Mouse (Mus musculus): ENCODE data around the gene Tprn. TPM values are rescaled to one million over a fixed set of nuclear protein-coding genes. Genes with fewer than 3 reads are reported as not detected.
A peak's percentile ranks its signal among the peaks of the same experiment; 100 is the strongest.

Gene Tprn
- polyA plus RNA-seq, 1 experiment from 2014 or later, result 5.3 TPM

- no peak for TF ChIP-seq CTCF (IDR thresholded peaks at IDR 0.05; ENCODE audit: low read depth)
- TF ChIP-seq EP300 (IDR thresholded peaks at IDR 0.05; ENCODE audit: low read depth), result no peak
These were observed 22.7 kb upstream of the Tprn start for GRCm38 (mm10) chr2:25239766-25240165.

GRCm38 (mm10) chr2:25240310-25240709, 22.1 kb upstream of the Tprn start:
- Histone ChIP-seq H3K9me3 (ENCODE audit: low read length) (no peaks in the 10 kb centered on the region), H3K36me3 (replicated peaks; ENCODE audit: insufficient read depth, low read length) (no peaks in the 10 kb centered on the region), H3K27me3 (ENCODE audit: insufficient read depth, low read length) (peaks cover 26% of the 10 kb centered on the region), H3K4me3 (ENCODE audit: low read depth, low read length) (peak overlapping the region; percentile 47; the same call in 1 of the 2 replicates), H3K4me1 (ENCODE audit: insufficient read depth) (peaks cover 23% of the 10 kb centered on the region), H3K9ac (replicated peaks) (no peak overlapping the region), H3K4me2 (ENCODE audit: low read depth, low read length) (peak overlapping the region; percentile 78), H3K27ac (ENCODE audit: low read depth) (no peak overlapping the region)
- ATAC-seq (no peak), DNase-seq (no peak)
- 56% methylated on average over 8 of the region's 8 CpGs for WGBS (ENCODE audit: insufficient replicate concordance)
- TF ChIP-seq CTCF (IDR thresholded peaks at IDR 0.05; ENCODE audit: low read depth), result no peak
- no peak for TF ChIP-seq EP300 (IDR thresholded peaks at IDR 0.05; ENCODE audit: low read depth)

More at GRCm38 (mm10) chr2:25239766-25240165, 22.7 kb upstream of the Tprn start:
- 83% methylated on average over 3 of the region's 3 CpGs for WGBS (ENCODE audit: insufficient replicate concordance)
- no peak for ATAC-seq
- peaks cover 23% of the 10 kb centered on the region for H3K4me1 ChIP-seq (ENCODE audit: insufficient read depth)
- no peak overlapping the region for H3K4me2 ChIP-seq (ENCODE audit: low read depth, low read length)
- no peak overlapping the region for H3K9ac ChIP-seq (replicated peaks)
- H3K9me3 ChIP-seq (ENCODE audit: low read length), result no peaks in the 10 kb centered on the region
- H3K36me3 ChIP-seq (replicated peaks; ENCODE audit: insufficient read depth, low read length), result no peaks in the 10 kb centered on the region
- no peak for DNase-seq
- peaks cover 26% of the 10 kb centered on the region for H3K27me3 ChIP-seq (ENCODE audit: insufficient read depth, low read length)
- no peak overlapping the region for H3K27ac ChIP-seq (ENCODE audit: low read depth)
- no peak overlapping the region for H3K4me3 ChIP-seq (ENCODE audit: low read depth, low read length)

- 3% methylated on average over 29 of the region's 29 CpGs for WGBS (ENCODE audit: insufficient replicate concordance)
- peak overlapping the region; percentile 47 for H3K4me3 ChIP-seq (ENCODE audit: low read depth, low read length)
- no peak overlapping the region for H3K27ac ChIP-seq (ENCODE audit: low read depth)
- ATAC-seq, result peak; percentile 74
- peak overlapping the region; percentile 78 for H3K4me2 ChIP-seq (ENCODE audit: low read depth, low read length)
- H3K36me3 ChIP-seq (replicated peaks; ENCODE audit: insufficient read depth, low read length), result no peaks in the 10 kb centered on the region
- peak overlapping the region; percentile 30; the same call in 1 of the 2 replicates for H3K9ac ChIP-seq (replicated peaks)
- H3K27me3 ChIP-seq (ENCODE audit: insufficient read depth, low read length), result peaks cover 26% of the 10 kb centered on the region
- no peaks in the 10 kb centered on the region for H3K9me3 ChIP-seq (ENCODE audit: low read length)
- TF ChIP-seq CTCF (IDR thresholded peaks at IDR 0.05; ENCODE audit: low read depth), result no peak
- no peak for TF ChIP-seq EP300 (IDR thresholded peaks at IDR 0.05; ENCODE audit: low read depth)
- peak; percentile 58 for DNase-seq
- H3K4me1 ChIP-seq (ENCODE audit: insufficient read depth), result peaks cover 23% of the 10 kb centered on the region
These were observed 21.5 kb upstream of the Tprn start for GRCm38 (mm10) chr2:25240723-25241437.

GRCm38 (mm10) chr2:25241438-25241775, 21.0 kb upstream of the Tprn start:
- Histone ChIP-seq H3K27me3 (ENCODE audit: insufficient read depth, low read length) (peaks cover 26% of the 10 kb centered on the region), H3K4me1 (ENCODE audit: insufficient read depth) (peaks cover 23% of the 10 kb centered on the region), H3K4me3 (ENCODE audit: low read depth, low read length) (peak overlapping the region; percentile 47; the same call in 1 of the 2 replicates), H3K36me3 (replicated peaks; ENCODE audit: insufficient read depth, low read length) (no peaks in the 10 kb centered on the region), H3K9me3 (ENCODE audit: low read length) (no peaks in the 10 kb centered on the region), H3K27ac (ENCODE audit: low read depth) (no peak overlapping the region), H3K4me2 (ENCODE audit: low read depth, low read length) (peak overlapping the region; percentile 78), H3K9ac (replicated peaks) (no peak overlapping the region)
- TF ChIP-seq EP300 (IDR thresholded peaks at IDR 0.05; ENCODE audit: low read depth) (no peak), CTCF (IDR thresholded peaks at IDR 0.05; ENCODE audit: low read depth) (no peak)
- ATAC-seq (no peak; the same call in 1 of the 2 replicates), DNase-seq (no peak)
- 14% methylated on average over 6 of the region's 6 CpGs for WGBS (ENCODE audit: insufficient replicate concordance)

GRCm38 (mm10) chr2:25242101-25242506, 20.3 kb upstream of the Tprn start, which contains the start of the genes Rnf208 and Cysrt1:
Gene Rnf208 (plus strand): TSS chr2:25242255.
Gene Cysrt1 (minus strand): TSS chr2:25242452.
- no peak for ATAC-seq
- Histone ChIP-seq H3K4me3 (ENCODE audit: low read depth, low read length) (peak within 1 kb of the TSS; percentile 47), H3K4me1 (ENCODE audit: insufficient read depth) (peaks cover 23% of the 10 kb centered on the region), H3K9me3 (ENCODE audit: low read length) (no peaks in the 10 kb centered on the region), H3K36me3 (replicated peaks; ENCODE audit: insufficient read depth, low read length) (0 out of 2 replicates have a peak, but pooled peaks cover under 1% of the 10 kb centered on the region), H3K27ac (ENCODE audit: low read depth) (no peak within 1 kb of the TSS), H3K27me3 (ENCODE audit: insufficient read depth, low read length) (peaks cover 26% of the 10 kb centered on the region), H3K9ac (replicated peaks) (no peak within 1 kb of the TSS; the same call in 1 of the 2 replicates), H3K4me2 (ENCODE audit: low read depth, low read length) (peak within 1 kb of the TSS; percentile 78)
- TF ChIP-seq CTCF (IDR thresholded peaks at IDR 0.05; ENCODE audit: low read depth) (no peak), EP300 (IDR thresholded peaks at IDR 0.05; ENCODE audit: low read depth) (no peak)
- no peak for DNase-seq
- 2% methylated on average over 26 of the region's 59 CpGs for WGBS (ENCODE audit: insufficient replicate concordance)

GRCm38 (mm10) chr2:25243342-25243741, 19.1 kb upstream of the Tprn start:
- Histone ChIP-seq H3K27me3 (ENCODE audit: insufficient read depth, low read length) (peaks cover 26% of the 10 kb centered on the region), H3K4me3 (ENCODE audit: low read depth, low read length) (no peak overlapping the region), H3K4me2 (ENCODE audit: low read depth, low read length) (no peak overlapping the region), H3K36me3 (replicated peaks; ENCODE audit: insufficient read depth, low read length) (peaks cover 12% of the 10 kb centered on the region; the same call in 1 of the 2 replicates), H3K27ac (ENCODE audit: low read depth) (no peak overlapping the region), H3K9ac (replicated peaks) (no peak overlapping the region), H3K4me1 (ENCODE audit: insufficient read depth) (peaks cover 23% of the 10 kb centered on the region), H3K9me3 (ENCODE audit: low read length) (no peaks in the 10 kb centered on the region)
- ATAC-seq (no peak), DNase-seq (no peak)
- 76% methylated on average over 8 of the region's 8 CpGs for WGBS (ENCODE audit: insufficient replicate concordance)
- TF ChIP-seq CTCF (IDR thresholded peaks at IDR 0.05; ENCODE audit: low read depth) (no peak), EP300 (IDR thresholded peaks at IDR 0.05; ENCODE audit: low read depth) (no peak)
